Mouse (Mus musculus) monocyte, adult 2 months (primary cell): ENCODE data around the gene S1pr4.

Experiments used
- DNase-seq, 2 experiments: peaks; one replicate each; pipeline ENCODE4 v3.0.0; 2022; ENCODE audit warnings: low spot score in 2 of 2, low read depth in 1 of 2

S1pr4 gene

DNA sequence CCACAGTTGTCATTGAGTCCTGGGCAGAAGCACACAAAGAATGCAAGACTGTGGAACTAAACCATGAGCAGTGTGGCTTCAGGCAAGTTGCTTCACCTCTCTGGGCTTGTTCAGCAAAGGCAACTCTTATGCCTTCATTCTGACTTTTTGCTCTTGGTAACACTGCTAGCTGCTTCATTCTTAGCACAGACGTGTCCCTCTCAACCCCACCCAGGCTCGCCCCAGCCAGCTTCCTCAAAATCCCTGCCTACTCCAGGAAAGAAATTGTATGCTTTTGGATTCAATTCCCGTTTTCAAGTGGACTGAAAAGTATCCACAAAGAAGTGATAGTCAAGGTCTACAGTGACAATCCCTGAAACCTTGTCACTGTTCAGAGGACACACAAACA is 20.0 kb upstream of the S1pr4 start:
- no peak for DNase-seq

DNA sequence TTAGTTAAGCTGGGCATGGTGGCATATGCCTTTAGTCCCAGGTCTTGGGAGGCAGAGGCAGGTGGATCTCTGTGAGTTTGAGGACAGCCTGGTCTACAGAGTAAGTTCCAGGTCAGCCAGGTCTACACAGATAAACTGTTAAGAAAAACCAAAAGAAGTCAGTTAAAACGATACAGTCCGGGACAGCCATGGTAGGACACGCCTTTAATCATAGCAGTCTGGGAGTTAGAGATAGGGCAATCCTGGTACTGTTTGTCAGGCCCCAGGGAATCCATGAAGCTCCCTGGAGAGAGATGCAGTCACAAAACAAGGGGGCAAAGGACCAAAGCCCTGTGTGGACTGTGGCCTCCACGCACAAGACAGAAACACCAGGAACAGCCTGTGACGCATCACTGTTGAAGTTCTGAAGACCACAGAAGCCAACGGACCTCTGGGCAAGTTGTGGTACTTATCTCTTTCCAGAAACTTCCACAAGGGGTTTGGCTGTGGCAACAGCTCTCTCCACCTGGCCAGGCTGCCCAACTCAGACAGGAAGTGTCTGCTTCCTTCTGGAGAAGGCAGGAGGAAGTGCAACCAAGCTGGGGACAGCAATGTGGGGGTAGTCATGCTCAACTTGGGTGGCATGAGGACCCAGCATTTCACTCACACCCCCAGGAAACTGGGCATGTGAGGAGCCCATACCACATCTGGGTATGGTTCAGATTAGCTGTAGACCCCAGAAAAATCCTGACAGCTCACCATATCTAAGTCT is 19.5 kb upstream of the S1pr4 start:
- no peak for DNase-seq

GRCm38 (mm10) chr10:81518546-81518945 is 18.6 kb upstream of the S1pr4 start:
- DNase-seq, result peak in 1 of 2 experiments; percentile 45

- no peak for DNase-seq
Measured at GRCm38 (mm10) chr10:81517227-81517626, 17.3 kb upstream of the S1pr4 start.

GRCm38 (mm10) chr10:81513798-81514197 is 13.9 kb upstream of the S1pr4 start:
- no peak for DNase-seq

GRCm38 (mm10) chr10:81510246-81510810 is 10.4 kb upstream of the S1pr4 start:
- DNase-seq, result no peak

DNA sequence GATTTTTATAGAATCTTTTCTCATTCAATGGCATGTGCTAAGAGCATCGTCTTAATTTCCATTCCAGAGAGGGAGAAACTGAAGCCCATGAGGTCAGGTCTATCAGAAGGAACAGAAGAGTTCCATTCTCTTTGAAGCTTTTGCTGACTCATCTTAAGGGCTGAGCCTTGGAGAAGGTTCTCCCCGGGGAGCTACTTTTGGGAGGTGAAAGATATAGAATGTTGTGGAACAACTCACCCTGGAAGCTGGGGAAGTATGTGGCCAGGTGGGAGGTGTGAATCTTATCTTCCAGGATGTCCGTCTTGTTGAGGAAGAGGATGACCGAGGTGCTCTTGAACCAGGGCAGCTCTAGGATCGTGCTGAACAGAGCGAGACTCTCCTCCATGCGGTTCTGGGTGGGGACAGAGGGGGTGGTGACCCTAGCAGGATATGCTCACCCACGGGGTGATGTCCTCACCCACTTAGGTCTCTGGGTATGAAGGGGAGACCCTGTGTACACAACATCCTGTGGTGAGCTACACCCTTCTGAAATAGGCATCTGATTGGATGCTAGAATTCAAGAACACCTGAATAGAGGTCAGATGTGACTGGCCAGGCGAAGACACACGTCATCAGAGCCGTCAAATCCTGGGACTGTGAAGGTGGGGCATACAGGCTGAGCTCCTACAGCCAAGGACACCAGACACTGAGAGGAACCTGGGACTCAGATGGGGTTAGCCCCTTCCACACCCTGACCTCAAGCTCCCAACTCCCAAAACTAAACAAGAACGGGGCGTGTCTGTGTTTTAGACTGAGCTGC is 8.0 kb upstream of the S1pr4 start:
- DNase-seq, result no peak

DNA sequence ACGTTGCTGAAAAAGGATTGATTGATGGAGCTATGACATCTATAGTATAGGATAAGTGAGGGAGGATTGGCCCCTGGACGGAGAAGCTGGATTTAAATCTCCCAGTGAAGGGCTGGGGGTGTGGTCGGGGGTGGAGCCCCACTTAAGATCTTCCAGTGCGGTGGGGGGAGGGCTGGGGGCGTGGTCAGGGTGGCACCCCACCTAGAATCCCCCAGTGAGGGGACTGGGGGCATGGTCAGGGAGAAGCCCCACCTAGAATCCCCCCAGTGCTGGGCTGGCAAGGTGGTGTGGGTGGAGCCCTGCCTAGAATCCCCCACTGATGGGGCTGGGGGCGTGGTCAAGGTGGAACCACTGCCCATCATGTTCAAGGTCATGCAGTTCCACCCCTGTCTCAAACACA is 7.2 kb upstream of the S1pr4 start:
- DNase-seq, result no peak

GRCm38 (mm10) chr10:81505016-81505664 is 5.2 kb upstream of the S1pr4 start:
- no peak for DNase-seq

- peak in 1 of 2 experiments; percentile 83 for DNase-seq
Measured at GRCm38 (mm10) chr10:81502658-81503057, 2.7 kb upstream of the S1pr4 start.

DNA sequence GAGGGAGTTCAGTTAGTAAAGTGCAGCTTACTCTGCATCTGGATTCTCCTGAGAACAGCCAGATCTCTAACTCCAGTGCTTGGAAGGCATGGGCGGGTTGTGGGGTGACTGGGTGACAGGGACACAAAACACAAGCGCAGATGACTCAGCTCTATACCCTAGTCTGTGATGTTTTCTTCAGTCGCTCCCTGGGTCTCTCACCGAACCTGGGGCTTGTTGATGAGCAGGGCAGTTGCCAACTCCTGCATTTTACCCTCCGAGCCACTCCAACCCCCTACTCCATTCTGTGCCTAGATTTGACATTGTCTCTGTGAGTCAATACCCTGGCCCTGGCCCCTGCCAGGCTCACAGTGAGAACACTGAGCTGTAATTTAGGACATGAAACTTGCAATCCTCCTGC is 1.9 kb upstream of the S1pr4 start:
- no peak for DNase-seq

- no peak for DNase-seq
Measured at GRCm38 (mm10) chr10:81499250-81499901, 556 bp downstream of the S1pr4 start.

- DNase-seq, result no peak
Measured at GRCm38 (mm10) chr10:81498316-81499249, 1.3 kb downstream of the S1pr4 start.

- DNase-seq, result no peak
Measured at GRCm38 (mm10) chr10:81497401-81498270, 2.3 kb downstream of the S1pr4 start.

- DNase-seq, result no peak
Measured at GRCm38 (mm10) chr10:81496969-81497368, 3.0 kb downstream of the S1pr4 start.

DNA sequence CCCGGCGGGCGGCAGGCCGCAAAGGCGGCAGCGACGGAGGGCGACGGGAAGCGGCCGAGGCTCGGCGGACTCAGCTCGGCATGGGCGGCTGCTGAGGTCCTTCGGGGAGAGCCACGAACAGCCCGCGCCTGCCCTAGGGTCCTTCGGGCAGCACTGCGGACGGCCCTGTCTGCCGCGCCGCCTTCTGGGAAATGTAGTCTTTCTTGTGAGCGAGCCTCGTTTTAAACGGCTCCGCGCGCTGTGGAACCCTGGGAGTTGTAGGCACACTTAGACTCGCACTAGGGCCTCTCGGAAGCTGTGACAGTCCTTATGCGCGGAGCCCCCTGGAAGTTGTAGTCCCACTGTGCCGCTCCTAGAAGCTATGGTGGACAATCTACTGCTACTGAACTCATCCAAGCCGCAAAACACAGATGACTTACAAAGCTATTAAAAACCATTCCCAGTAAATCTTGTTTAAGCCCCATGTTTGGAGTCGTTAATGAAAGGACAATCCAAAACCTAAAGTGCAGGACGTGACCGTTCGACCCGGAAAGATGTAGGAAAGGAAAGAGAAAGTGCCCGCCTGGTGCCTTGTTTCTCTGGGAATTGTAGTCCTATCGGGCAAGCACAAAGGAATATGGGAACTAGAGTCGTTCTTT is 3.5 kb downstream of the S1pr4 start, which contains the start of gene Ncln:
Gene Ncln (minus strand): TSS at position 129 of the 638 bp plus-strand sequence.
- peak; percentile 94 to 95 for DNase-seq

- DNase-seq, result no peak
Measured at GRCm38 (mm10) chr10:81495616-81496263, 4.2 kb downstream of the S1pr4 start.

GRCm38 (mm10) chr10:81495151-81495550 is 4.8 kb downstream of the S1pr4 start:
- no peak for DNase-seq
